Mouse (Mus musculus): Measurements from ENCODE around the gene Cdc42ep2.

DNA sequence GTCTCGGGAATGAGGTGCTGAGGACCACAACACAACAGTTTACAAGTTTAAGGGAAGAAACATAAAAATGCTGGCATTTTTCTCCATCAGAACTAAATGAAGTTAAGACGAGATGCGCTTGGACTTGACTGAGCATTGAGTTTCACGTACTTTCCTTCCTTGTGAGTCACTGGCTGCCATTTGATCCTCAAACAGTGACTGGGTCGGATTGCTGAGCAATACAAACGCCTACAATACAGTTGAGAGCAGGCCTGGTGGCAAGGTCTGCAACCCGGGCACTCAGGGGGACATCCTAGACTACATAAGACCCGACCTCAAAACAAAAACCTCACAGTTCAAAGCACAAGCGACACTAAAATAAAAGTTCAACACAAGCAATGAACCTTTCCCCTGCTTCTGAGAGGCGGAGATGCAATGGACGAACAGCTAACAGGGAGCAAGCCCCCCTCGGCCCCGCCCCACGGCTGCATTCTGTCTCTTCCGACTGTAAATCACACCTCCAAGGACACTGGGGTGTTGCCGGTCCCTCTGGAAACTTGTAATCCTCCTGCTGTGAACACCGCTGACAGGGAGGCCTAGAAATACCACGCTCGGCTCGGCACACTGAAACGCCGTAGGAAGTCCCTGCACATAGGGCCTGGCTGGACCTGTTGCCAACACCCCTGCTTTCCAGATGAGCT, 29.6 kb upstream of the Cdc42ep2 start:
- TF ChIP-seq POLR2A (IDR thresholded peaks at IDR 0.05; ENCODE audit: insufficient read depth, low read depth, low read length) (no peak), CTCF (IDR thresholded peaks at IDR 0.05; ENCODE audit: insufficient read depth, low read depth, low read length) (no peak)
